Mouse (Mus musculus) kidney, adult 2 months (tissue): ENCODE results near the gene Pskh1. TPM values are rescaled to one million over a fixed set of nuclear protein-coding genes. Genes with fewer than 3 reads are reported as not detected.

Experiments used
- DNase-seq: peaks from one replicate; pipeline ENCODE4 v3.0.0; 2021
- H3K27ac ChIP-seq: fragments of 200-500 bp; 2 replicates; pipeline ENCODE4 v1.5.1; 2012; ENCODE audit warnings: low read depth, low read length, control low read depth, inconsistent platforms; ENCODE audit not compliant: insufficient read depth
- H3K27me3 ChIP-seq: fragments of 200-500 bp; replicated peaks from 2 replicates; pipeline ENCODE4 v1.6.1; 2012; ENCODE audit warnings: mild to moderate bottlenecking, moderate library complexity, low read length, inconsistent platforms; ENCODE audit not compliant: control insufficient read depth, insufficient read depth
- H3K36me3 ChIP-seq: fragments of 200-500 bp; 2 replicates; pipeline ENCODE4 v1.6.1; 2012; ENCODE audit warnings: mild to moderate bottlenecking, moderate library complexity, low read length, inconsistent platforms; ENCODE audit not compliant: control insufficient read depth, insufficient read depth
- H3K4me1 ChIP-seq: fragments of 200-500 bp; 2 replicates; pipeline ENCODE4 v1.6.1; 2011; ENCODE audit warnings: low read length; ENCODE audit not compliant: control insufficient read depth, insufficient read depth
- H3K4me3 ChIP-seq: fragments of 200-500 bp; 2 replicates; pipeline ENCODE4 v1.5.1; 2011; ENCODE audit warnings: mild to moderate bottlenecking, low read depth, low read length, control low read depth; ENCODE audit not compliant: insufficient read depth
- CTCF ChIP-seq: fragments of 200-500 bp; conservative IDR thresholded peaks from 2 replicates; pipeline ENCODE4 v1.5.1; 2011; ENCODE audit warnings: low read depth, mild to moderate bottlenecking, control low read depth, low read length, moderate library complexity, mixed read lengths; ENCODE audit not compliant: insufficient read depth, insufficient read length
- POLR2A ChIP-seq: fragments of 200-500 bp; IDR thresholded peaks from one replicate; pipeline ENCODE4 v1.6.1; 2011; ENCODE audit warnings: low read depth, low read length, control low read depth
- WGBS: fragments of 180-500 bp; shearing (Covaris S2); methylation state at CpG from one replicate; pipeline ENCODE4 v1.1.7; 2018; 5-methylcytosine and 5-hydroxymethylcytosine counted together
- polyA plus RNA-seq: library from polyadenylated mRNA; depleted of rRNA; stranded (reverse); fragments of >200 nt; gene quantifications from 2 replicates; pipeline ENCODE4 v1.2.3, GENCODE M21; 2012; rRNA removed

The Pskh1 gene
- polyA plus RNA-seq, result 44.9 and 51.0 TPM in 2 replicates

DNA sequence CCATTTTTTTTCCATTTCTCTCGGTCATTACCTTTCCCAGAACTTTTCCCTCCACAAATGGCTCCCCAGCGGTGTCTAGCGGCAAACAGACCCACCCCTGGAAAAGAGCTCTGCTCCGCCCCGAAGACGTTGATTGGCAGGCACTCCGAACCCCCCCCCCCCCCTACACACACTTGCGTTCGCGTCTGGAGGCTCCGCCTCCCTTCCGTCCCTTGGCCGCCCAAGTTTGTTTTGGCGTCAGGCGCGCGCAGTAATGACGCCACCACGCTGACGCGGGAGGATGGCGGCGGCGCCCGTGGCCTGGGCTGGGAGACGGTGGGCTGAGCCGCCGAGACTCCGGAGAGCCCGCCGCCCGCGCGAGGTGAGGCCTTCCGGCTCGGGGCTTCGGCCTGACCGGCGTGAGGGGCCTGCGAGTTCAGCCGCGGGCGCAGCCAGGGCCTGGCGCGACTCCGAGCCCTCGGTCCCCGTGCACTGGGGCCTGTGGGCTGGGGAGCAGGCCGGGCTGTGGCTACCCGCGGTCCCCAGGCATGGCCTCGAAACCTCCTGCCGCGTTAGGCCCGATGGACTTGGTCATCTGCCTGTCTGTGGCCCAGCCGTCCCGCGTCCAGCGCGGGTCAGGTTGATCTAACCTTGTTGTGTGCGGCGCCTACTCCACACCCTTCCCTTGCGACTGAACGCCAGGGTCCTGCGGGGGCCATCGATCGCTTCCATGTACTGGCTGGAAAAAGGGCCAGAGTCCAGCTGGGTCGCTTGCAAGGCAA is at the start of gene Pskh1:
Gene Pskh1 (plus strand): TSS at position 262 of the 761 bp plus-strand sequence.
- TF ChIP-seq POLR2A (peak; percentile 43), CTCF (no peak)
- WGBS, result under 1% methylated on average over 68 of the region's 68 CpGs
- peak; percentile 95 for DNase-seq

DNA sequence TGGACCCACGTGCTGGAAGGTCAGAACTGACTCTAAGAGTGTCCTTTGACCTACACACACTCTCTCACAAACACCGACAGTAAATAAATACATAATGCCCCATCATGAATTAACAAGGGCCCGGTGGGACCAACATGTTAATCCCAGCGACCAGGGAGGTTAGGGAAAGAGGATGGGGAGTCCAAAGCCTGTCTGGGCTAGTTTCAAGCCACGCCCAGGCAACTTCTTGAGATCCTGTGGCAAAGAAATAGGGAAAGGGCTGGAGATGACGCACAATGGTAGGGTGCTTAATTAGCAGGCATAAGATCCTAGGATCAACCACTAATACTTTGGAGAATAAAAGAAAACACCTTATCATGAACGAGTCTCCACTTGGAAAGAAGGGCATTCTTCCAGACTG is 49.6 kb upstream of the Pskh1 start:
- WGBS, result 60% methylated on average over 7 of the region's 7 CpGs

More for the DNA sequence above, at the start of gene Pskh1:
- H3K4me1 ChIP-seq, result peaks cover 2% of the 10 kb centered on the region; the same call in 1 of the 2 replicates
- no peaks in the 10 kb centered on the region for H3K27me3 ChIP-seq
- peak within 1 kb of the TSS; percentile 59 for H3K27ac ChIP-seq
- H3K4me3 ChIP-seq, result peak within 1 kb of the TSS; percentile 90
- no peaks in the 10 kb centered on the region; the same call in 1 of the 2 replicates for H3K36me3 ChIP-seq

DNA sequence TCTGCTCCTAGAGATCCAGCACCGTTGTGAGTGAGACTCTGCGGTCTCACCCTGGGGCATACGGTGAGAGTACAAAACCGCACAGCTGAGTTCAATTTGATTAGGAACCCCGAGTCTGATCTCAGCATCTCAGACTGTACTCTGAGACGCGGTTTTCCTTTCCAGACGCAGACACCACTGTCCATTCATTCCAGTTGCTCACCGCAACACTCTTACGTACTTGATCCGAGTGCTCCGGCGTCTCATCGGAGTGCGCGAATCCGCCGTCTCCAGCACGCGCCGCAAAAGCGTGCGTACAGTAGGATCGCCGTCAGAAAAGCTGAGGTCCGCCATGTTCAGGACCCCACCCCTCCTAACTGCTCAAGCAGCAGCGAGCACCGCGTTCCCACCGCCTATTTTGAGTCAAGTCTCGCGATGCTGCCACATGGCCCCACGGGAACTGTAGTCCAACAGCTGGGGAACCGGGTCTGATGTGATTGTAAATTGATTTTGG is 48.5 kb upstream of the Pskh1 start:
- Histone ChIP-seq H3K4me3 (peak overlapping the region; percentile 66), H3K36me3 (no peaks in the 10 kb centered on the region), H3K27ac (no peak overlapping the region), H3K4me1 (peaks cover 8% of the 10 kb centered on the region; the same call in 1 of the 2 replicates), H3K27me3 (no peaks in the 10 kb centered on the region)
- TF ChIP-seq CTCF (no peak), POLR2A (no peak)
- DNase-seq, result peak; percentile 93
- under 1% methylated on average over 34 of the region's 34 CpGs for WGBS

More for the DNA sequence above, 49.6 kb upstream of the Pskh1 start:
- Histone ChIP-seq H3K4me3 (no peak overlapping the region), H3K4me1 (no peaks in the 10 kb centered on the region; the same call in 1 of the 2 replicates), H3K36me3 (no peaks in the 10 kb centered on the region), H3K27ac (no peak overlapping the region), H3K27me3 (no peaks in the 10 kb centered on the region)
- TF ChIP-seq CTCF (no peak), POLR2A (no peak)
- DNase-seq, result no peak

DNA sequence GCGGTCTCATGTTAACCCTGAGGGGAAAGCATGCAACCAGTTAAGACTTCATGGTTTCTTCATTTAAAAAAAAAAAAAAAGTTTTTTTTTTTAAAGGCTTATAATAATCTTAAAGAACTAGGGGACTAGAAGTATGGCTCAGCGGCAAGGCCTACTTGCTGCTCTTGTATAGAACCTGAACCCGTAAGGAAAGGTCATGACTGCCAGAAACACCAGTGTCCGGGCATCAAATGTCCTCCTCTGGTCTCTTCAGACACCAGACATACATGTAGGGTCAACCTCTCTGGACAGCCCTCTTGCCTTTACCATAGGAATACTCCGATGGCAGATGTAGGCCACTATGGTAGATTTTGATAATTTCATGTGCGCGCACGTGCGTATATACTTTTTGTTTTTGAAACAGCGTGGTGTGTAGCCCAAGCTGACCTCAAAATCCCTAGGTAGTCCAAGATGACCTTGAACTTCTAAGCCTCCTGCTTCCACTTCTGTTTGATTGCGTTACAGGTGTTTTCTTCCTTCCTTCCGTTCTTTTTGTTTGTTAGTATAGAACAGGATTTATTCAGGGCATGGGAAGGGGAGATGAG is 48.0 kb upstream of the Pskh1 start:
- no peak for DNase-seq
- Histone ChIP-seq H3K4me3 (no peak overlapping the region), H3K4me1 (peaks cover 8% of the 10 kb centered on the region; the same call in 1 of the 2 replicates), H3K27ac (no peak overlapping the region), H3K27me3 (no peaks in the 10 kb centered on the region), H3K36me3 (no peaks in the 10 kb centered on the region)
- TF ChIP-seq CTCF, result no peak
- no peak for TF ChIP-seq POLR2A
- 78% methylated on average over 12 of the region's 12 CpGs for WGBS

DNA sequence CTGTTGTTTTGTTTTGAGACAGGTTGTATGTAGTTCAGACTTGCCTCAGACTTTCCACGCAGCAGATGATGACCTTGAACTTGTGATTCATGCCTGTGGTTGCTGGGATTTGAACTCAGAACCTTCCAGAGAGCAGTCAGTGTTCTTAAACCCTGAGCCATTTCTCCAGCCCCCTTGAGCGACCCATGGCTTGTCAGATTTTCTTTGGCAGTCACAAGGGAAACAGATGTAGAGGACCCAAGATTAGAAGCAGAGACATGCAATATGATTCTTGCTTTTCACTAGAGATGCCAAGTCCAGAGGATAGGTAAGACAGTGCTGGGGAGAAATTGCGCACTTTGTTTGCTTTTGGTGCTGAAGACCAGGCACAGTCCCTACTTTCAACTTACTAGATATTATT is 47.1 kb upstream of the Pskh1 start, which contains the start of gene Cenpt:
Gene Cenpt (minus strand): TSS at position 101 of the 400 bp plus-strand sequence.
- Histone ChIP-seq H3K36me3 (no peaks in the 10 kb centered on the region), H3K4me1 (peaks cover 8% of the 10 kb centered on the region; the same call in 1 of the 2 replicates), H3K4me3 (no peak within 1 kb of the TSS), H3K27me3 (no peaks in the 10 kb centered on the region), H3K27ac (no peak within 1 kb of the TSS)
- no peak for TF ChIP-seq CTCF
- no peak for TF ChIP-seq POLR2A
- no peak for DNase-seq
- WGBS, result 91% methylated on average over 3 of the region's 3 CpGs

DNA sequence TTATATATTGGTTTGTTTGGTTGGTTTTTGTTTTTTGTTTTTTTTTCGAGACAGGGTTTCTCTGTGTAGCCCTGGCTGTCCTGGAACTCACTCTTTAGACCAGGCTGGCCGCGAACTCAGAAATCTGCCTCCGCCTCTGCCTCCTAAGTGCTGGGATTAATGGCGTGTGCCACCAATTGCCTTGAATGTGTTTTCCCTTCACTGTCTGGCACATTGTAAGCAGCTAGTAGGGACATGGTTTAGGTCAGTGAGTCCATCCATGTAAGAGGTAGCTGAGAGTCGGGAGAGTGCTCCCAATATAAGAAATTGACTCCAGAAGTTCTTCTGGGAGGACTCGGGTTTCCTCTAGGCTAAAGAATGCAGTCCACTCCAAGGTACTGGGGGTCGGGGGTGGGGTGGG is 45.9 kb upstream of the Pskh1 start:
- no peak for DNase-seq
- Histone ChIP-seq H3K27me3 (no peaks in the 10 kb centered on the region), H3K4me1 (peaks cover 8% of the 10 kb centered on the region; the same call in 1 of the 2 replicates), H3K4me3 (no peak overlapping the region), H3K36me3 (no peaks in the 10 kb centered on the region), H3K27ac (no peak overlapping the region)
- WGBS, result 20% methylated on average over 8 of the region's 8 CpGs
- TF ChIP-seq POLR2A (no peak), CTCF (no peak)
